In the genomic region with DNA sequence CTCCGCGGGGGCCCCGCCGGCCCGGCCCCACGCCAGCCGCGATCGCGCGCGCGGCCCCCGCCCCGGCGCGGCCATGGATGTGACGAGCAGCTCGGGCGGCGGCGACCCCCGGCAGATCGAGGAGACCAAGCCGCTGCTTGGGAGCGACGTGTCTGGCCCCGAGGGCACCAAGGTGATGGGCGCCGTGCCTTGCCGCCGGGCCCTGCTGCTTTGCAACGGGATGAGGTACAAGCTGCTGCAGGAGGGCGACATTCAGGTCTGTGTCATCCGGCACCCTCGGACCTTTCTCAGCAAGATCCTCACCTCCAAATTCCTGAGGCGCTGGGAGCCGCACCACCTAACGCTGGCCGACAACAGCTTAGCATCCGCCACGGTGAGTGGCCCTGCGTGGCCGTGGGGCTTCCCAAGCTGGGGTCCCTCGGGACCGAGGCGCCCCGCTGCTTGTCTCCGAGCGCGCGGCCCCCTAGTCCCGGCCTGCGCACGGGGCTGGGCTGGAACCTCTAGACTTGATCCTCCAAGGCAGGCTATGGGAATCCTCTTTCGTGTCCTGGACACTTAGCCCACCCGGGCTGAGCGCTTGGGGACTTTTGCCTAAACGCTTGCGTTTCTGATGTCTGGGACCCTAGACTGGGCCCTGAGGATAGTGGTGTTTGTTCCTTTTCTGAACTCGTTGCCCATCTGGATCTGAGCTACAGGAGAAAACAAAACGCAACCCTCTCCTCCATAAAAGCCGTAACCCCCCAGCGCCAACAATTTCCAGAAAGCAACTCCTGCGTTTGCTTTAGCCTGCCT, we compare ENCODE assay signal across 8 mouse cellular contexts. TPM values are rescaled to one million over a fixed set of nuclear protein-coding genes. Genes with fewer than 3 reads are reported as not detected.
DNase-seq lines count a peak whose midpoint lies in the region; ATAC-seq and TF ChIP-seq lines count a peak whose summit lies in the region.

Gene Cmip (plus strand): TSS at position 36 of the 792 bp plus-strand sequence.

- intact Hi-C loops in gastrocnemius, adult 2 months (cut with DNase I): no loop called here

- no peaks in the 10 kb centered on the region for H3K36me3 ChIP-seq in heart, embryonic 15.5 days
- H3K36me3 ChIP-seq in lung, embryonic 15.5 days: no peaks in the 10 kb centered on the region

- TF ChIP-seq CTCF in gastrocnemius, adult 2 months (IDR thresholded peaks at IDR 0.05): no peak
- TF ChIP-seq CTCF in bone marrow, adult 2 months (IDR thresholded peaks at IDR 0.05; ENCODE audit: control insufficient read depth, insufficient read depth, low read length): no peak

- peak; percentile 58 for DNase-seq in gastrocnemius, adult 2 months
- DNase-seq in gastrocnemius, adult 18-20 months (ENCODE audit: low spot score): no peak
- DNase-seq in kidney, postnatal 10 days: peak; percentile 66
- DNase-seq in right cerebral cortex, postnatal 25 days: peak; percentile 51

- 0 out of 2 replicates have a peak, but pooled peaks have one; percentile 8 for ATAC-seq in erythroblast, adult 5-6 weeks (replicated peaks; ENCODE audit: low FRiP score, poor library complexity, severe bottlenecking)
- ATAC-seq in heart, embryonic 15.5 days (replicated peaks; ENCODE audit: insufficient number of reproducible peaks, insufficient read depth, low FRiP score, low read depth): peak; percentile 12; the same call in 1 of the 2 replicates
- peak; percentile 9 for ATAC-seq in lung, embryonic 15.5 days (ENCODE audit: borderline replicate concordance, extremely low read depth, low FRiP score, low TSS enrichment)

- peak within 1 kb of the TSS; percentile 89 for H3K9ac ChIP-seq in heart, embryonic 15.5 days
- peak within 1 kb of the TSS; percentile 87 for H3K9ac ChIP-seq in lung, embryonic 15.5 days

- no peaks in the 10 kb centered on the region for H3K9me3 ChIP-seq in heart, embryonic 15.5 days (replicated peaks)
- no peaks in the 10 kb centered on the region for H3K9me3 ChIP-seq in lung, embryonic 15.5 days

- peak within 1 kb of the TSS; percentile 87 for H3K4me3 ChIP-seq in gastrocnemius, adult 2 months
- H3K4me3 ChIP-seq in bone marrow, adult 2 months (replicated peaks; ENCODE audit: control insufficient read depth, low read depth, low read length): peak within 1 kb of the TSS; percentile 94
- H3K4me3 ChIP-seq in heart, embryonic 15.5 days: peak within 1 kb of the TSS; percentile 77
- peak within 1 kb of the TSS; percentile 87 for H3K4me3 ChIP-seq in lung, embryonic 15.5 days

- H3K4me2 ChIP-seq in heart, embryonic 15.5 days: peak within 1 kb of the TSS; percentile 89
- H3K4me2 ChIP-seq in lung, embryonic 15.5 days: peak within 1 kb of the TSS; percentile 73

- H3K4me1 ChIP-seq in bone marrow, adult 2 months (ENCODE audit: control insufficient read depth, insufficient read depth, low read length): peaks cover 7% of the 10 kb centered on the region
- H3K4me1 ChIP-seq in heart, embryonic 15.5 days (replicated peaks): peaks cover 41% of the 10 kb centered on the region
- peaks cover 45% of the 10 kb centered on the region for H3K4me1 ChIP-seq in lung, embryonic 15.5 days

- peak; percentile 55; the same call in 1 of the 2 replicates for TF ChIP-seq POLR2A in bone marrow, adult 2 months (IDR thresholded peaks at IDR 0.05; ENCODE audit: borderline replicate concordance, control insufficient read depth, low read depth, low read length)

- under 1% methylated on average over 64 of the region's 65 CpGs for WGBS in bone marrow, adult 2 months
- under 1% methylated on average over 61 of the region's 65 CpGs for WGBS in heart, embryonic 15.5 days
- under 1% methylated on average over 48 of the region's 65 CpGs for WGBS in lung, embryonic 15.5 days

- H3K27ac ChIP-seq in gastrocnemius, adult 2 months: peak within 1 kb of the TSS; percentile 87
- peak within 1 kb of the TSS; percentile 74 for H3K27ac ChIP-seq in bone marrow, adult 2 months (ENCODE audit: control insufficient read depth, insufficient read depth, low read depth, low read length, poor library complexity)
- peak within 1 kb of the TSS; percentile 81 for H3K27ac ChIP-seq in heart, embryonic 15.5 days
- H3K27ac ChIP-seq in lung, embryonic 15.5 days: peak within 1 kb of the TSS; percentile 65

- H3K27me3 ChIP-seq in heart, embryonic 15.5 days: no peaks in the 10 kb centered on the region
- H3K27me3 ChIP-seq in lung, embryonic 15.5 days: no peaks in the 10 kb centered on the region

RNA-seq across cellular contexts. Expression of gene Cmip, which starts in this region (rescaled TPM):
- 10 to 100 TPM in 1 of 2 experiments, 1 to 10 TPM in 1; 8.3 to 11.4 TPM for total RNA-seq in gastrocnemius, adult 2 months (2021)
- 1 to 10 TPM; 6.8 to 8.5 TPM for total RNA-seq in gastrocnemius, adult 18-20 months (2021)
- polyA plus RNA-seq in bone marrow, adult 2 months (2011; ENCODE audit: insufficient read depth, insufficient read length, low replicate concordance, missing spikeins): 11.5 and 16.2 TPM in 2 replicates
- 25.1 and 34.8 TPM in 2 replicates for total RNA-seq in erythroblast, adult 5-6 weeks (2015; ENCODE audit: low replicate concordance)
- total RNA-seq in erythroblast, adult 5-6 weeks (2017; ENCODE audit: low replicate concordance): 23.0 and 28.3 TPM in 2 replicates
- 9.4 and 16.3 TPM in 2 replicates for polyA plus RNA-seq in heart, embryonic 15.5 days (2015; fragmentation: Nextera tagmentation; extraction: Ambion mirVana)
- 18.8 and 21.7 TPM in 2 replicates for polyA plus RNA-seq in lung, embryonic 15.5 days (2015; fragmentation: Nextera tagmentation; extraction: Ambion mirVana)
